Mouse (Mus musculus): ENCODE measurements around the gene Megf11.
A peak's percentile ranks its signal among the peaks of the same experiment; 100 is the strongest.

Megf11 gene

DNA sequence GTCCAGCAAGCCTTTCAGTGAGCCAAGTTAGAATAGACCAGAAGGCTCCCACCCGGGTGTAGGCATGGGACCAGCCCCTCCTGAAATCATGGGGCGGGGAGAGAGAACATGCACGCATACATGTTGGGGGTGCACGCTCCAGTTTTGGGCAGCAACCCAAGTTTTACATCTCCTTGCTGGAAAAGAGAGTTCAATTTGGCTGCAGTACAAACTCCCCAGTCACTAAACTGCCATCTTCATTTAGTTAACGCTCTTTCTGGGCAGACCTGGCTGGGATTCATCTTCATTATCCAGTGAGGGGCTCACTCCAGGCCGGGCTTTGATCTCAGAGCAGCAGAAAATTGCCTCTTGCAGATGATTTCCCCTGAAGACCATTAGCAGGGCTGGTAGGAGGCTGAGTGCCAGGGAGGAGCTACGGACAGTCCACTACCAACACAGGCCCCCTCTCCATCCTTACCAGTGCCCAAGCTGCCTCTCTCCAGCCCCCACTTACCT lies 218.8 kb downstream of the Megf11 start:
- no peak for DNase-seq (ENCODE audit: low read depth, low spot score)

DNA sequence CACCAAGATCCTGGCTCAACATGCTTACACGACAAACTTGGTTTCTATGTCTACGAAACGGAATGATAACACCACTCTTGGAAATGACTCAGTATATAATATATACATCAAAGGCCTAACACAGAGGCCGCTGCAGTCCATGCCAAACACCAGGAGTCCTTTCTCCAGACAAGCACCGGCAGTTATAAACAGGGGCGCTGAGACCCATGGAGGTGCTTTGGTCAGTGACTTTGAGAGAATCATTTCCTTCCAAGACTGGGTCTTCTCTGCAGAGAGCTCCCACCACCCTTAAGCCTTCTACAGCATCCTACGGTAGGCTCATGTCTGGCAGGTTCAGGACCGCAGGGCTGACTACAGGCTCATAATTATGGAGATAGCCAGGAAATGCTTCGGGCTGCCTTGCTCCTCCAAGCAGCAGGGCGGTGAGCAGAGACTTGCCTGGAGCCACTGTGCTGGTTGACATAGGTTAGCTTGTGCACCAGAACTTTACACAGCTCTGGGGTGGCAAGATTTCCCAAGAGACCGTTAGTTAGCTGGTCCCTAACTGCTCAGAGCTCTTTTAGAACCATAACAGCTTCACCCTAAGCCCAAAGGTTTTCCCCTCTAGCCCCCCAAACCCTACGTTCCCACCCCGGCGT lies 219.8 kb downstream of the Megf11 start:
- no peak for DNase-seq (ENCODE audit: low read depth, low spot score)

DNA sequence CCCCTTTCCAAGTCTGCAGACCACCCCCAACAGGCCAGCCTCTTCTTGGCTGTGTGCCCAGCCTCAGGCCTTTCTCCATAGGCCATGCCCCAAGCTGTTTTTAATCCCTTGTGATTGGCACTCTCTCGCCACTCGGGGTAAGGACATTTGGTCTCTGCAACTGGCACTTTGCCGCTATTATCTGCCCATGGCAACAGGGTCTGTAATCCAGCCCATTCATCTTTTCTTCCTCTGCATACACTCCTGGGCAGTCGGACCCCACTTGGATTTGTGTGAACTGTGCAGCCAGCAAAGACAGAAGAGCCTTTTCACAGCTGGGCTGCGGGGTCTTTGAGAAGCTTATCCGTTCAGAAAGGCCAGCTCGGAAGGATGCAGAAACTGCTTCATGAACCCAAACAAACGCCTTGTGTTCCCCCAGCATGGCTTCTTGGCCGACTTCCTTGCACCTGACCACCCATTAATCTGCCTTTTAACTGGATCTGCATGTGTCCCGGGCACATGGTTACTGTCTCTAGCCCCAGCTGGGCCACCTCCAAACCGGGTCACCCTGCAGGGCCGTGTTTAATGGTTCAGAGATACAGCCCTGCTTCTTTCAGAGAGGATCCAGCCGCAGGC lies 220.4 kb downstream of the Megf11 start:
- DNase-seq (ENCODE audit: low read depth, low spot score): no peak

DNA sequence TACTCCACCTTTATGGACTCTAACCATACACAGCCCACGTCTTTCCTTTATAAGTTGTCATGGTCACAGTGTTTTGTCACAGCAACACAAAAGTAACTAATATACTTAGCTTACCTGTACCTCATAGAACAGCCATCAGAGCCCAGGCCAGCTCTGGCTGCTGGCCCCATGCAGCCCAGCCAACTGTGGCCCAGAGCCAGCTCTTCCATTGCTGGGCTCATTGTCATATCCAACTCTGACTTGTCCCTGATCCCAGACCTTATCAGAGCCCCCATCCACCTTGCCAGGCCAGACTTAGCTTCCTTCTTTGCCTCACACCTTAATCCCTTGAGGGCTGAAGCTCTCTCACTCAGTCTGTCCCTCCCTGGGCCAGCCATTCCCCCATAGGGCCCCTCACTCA lies 221.6 kb downstream of the Megf11 start:
- no peak for DNase-seq (ENCODE audit: low read depth, low spot score)

DNA sequence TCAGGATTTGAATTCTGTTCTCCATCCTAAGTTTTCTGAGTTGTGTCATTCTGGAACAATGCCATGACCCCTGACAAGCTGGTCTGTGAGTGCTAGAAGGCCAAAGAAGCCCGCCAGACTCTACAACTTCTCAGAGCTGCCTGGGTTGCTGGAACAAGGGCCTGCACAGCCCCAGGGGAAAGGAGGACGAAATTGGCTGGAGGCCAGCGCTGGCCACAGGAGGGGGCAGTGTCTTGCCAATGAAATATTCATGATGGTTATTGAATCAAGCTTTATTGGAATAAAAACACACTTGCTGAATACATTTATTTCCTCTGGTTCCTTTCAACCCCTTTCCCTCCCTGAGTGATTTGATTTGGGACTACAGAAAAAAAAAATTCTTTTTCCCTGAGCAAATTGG lies 224.1 kb downstream of the Megf11 start:
- DNase-seq (ENCODE audit: low read depth, low spot score): no peak

DNA sequence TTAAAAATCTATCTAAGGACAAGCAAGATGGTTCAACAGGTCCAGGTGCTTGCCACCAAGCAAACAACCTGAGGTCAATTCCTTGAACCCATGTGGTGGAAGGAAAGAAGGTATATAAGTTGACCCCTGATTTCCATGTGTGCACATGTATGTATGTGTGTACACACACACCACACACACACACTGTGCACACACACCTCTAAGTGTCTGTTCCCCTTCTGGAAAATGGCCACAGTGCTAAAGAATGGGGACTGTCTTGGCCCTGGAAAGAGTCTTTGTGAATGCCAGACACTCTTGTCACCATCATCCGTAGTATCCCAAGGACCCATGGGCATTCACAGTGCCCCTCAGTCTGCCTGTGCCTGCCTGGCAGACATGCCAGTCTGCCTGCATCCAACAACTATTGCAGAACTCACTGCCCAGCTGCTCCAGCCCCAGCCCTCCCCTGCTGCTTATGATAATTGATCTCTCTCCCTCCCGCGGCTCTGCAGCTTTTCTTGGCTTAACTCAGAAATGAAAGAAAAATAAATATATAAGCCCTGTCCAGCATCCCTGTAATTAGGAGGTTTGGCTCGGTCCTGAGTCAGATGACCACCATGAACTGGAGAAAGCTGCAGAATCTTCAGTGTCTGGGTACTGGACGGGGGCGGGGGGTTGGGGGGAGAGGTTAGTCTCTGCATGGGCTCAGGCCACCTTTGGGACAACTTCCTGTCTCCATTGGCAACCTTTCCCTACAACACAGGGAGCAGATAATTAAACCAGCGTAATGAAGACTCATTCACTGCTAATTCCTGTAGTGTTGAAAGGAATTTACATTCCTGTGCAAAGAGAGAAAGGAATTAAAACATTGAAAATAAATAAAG lies 226.9 kb downstream of the Megf11 start:
- no peak for DNase-seq (ENCODE audit: low read depth, low spot score)

DNA sequence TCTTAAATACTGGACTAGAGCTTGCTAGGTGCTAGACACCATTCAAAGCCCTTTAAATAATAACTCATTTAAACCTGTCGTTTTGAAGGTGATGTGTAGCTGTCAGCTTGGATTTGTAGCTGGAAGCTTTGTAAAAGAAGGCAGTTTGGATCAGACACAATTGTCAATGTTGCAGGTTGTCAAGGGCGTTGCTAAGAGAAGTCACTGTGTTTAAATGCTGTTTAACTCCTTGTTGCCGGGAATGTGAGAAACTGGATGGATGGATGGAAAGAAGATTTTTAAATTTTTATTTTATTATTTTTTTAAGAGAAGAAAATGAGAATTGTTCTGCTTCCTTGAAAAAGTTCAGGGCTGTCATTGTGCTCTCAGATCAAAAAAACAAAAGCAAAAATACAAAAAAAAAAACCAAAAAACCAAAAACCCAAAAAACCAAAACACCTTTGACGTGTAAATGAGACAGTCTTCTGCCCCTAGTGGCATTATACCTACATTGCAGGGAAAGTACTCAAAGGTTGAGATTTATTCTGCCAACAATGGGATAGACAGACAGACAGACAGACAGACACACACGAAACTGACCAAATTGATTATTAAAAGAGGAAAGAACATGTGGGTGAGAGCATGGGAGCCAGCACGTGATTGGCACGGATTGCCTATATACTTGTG lies 227.7 kb downstream of the Megf11 start:
- DNase-seq (ENCODE audit: low read depth, low spot score): no peak

DNA sequence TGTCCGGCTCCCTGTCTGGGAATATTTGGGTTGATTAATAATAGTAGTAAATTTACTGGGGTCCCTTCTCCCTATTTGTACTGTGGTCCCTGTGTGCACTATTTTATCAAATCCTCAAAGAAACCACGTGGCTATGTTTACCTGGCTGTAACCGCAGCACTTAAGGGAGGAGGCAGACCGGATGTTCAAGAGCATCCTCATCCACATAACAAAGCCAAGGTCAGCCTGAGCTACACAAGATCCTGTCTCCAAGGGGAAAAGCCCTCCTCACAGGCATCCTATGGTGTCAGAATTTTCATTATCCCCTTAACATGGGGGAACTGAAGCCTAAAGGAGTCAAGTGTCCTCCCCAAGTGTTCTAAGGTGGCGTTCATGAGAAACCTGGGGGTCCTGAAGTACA lies 232.0 kb downstream of the Megf11 start:
- DNase-seq (ENCODE audit: low read depth, low spot score): no peak

DNA sequence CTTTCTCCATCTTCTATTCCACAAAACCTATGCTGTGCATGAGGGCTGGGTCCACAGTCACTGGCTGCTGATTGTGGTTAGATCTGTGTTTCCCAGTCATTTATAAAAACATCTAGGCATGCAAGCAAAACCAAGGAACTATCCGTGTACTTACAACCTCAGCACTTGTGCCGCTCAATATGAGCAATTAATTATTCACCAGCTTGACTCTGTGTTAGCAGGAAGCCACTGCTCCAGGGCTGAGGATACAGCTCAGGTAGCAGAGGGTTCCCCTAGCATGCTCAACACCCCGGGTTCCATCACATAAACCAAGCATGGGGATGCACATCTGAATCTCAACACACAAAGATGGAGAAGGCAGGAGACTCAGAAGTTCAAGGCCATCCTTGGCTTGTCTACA lies 233.0 kb downstream of the Megf11 start:
- DNase-seq (ENCODE audit: low read depth, low spot score): no peak

DNA sequence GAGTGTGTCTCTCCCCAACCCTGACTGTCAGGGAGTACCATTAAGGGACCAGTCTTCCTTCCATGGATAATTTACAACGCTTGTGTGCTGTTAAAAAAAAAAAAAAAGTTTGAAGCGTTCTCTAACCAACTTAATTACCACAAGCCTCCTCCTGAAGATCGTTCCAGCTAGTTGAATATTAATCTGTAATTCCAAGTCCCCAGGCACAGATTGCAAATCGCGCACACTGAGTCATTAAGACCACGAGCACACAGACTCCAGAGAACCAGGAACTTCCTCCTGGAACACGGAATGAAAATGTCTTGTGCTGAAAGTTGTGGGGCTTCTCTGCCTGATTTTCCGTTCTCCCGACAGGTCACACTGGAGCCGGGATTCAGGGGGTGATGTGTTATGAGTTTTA lies 234.0 kb downstream of the Megf11 start:
- no peak for DNase-seq (ENCODE audit: low read depth, low spot score)

DNA sequence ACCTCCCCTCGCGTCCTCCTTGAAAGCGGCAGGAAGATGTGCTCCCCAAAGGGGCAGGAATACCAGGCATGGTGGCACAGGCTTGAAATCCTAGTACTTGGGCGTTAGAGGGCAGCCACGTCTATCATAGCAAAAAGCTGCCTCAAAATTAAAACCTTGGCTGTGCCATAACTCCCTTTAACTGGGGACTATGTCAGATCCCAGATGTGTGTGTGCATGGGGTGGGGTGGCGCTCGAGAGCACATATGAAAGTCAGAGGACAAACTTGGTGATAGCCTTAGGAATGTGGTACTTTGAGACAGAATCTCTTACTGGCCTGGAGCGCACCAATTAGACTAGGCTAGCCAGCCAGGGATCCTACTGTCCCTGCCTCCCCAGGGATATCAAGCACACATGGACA lies 235.2 kb downstream of the Megf11 start:
- DNase-seq (ENCODE audit: low read depth, low spot score): no peak

DNA sequence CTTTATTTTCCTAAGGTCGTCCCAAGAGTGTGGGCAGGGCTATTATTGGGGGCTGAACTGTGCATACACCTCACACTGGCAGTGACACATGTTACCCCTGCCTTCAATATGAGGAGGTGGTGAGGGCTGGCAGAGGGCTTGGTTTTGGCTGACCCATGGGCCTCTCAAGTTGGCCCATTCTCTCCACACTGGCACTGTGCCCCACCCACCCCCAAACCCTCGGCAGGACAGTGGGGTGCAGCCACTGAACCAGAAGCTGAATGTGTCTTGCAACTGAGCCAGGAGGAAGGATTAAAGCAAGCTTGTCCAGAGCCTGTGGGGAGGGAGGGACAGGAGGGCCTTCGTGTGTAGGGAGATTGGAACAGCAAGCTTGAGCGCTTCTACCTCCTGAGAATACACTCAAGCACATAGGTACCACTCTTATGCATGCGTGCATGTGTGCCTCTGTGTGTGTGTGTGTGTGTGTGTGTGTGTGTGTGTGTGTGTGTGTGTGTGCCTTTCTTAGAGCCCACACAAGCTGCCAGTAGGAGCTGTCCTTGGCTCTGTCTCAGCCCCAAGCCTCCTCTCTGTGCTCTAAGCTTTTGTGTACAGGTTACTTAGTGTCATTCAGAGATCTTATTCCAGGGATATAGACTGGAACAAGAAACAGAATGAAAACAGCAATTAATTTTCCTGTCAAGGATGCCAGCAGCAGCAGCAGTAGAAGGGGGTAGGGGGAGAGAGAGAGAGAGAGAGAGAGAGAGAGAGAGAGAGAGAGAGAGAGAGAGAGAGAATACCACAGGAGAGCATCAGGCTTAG lies 236.3 kb downstream of the Megf11 start:
- no peak for DNase-seq (ENCODE audit: low read depth, low spot score)

DNA sequence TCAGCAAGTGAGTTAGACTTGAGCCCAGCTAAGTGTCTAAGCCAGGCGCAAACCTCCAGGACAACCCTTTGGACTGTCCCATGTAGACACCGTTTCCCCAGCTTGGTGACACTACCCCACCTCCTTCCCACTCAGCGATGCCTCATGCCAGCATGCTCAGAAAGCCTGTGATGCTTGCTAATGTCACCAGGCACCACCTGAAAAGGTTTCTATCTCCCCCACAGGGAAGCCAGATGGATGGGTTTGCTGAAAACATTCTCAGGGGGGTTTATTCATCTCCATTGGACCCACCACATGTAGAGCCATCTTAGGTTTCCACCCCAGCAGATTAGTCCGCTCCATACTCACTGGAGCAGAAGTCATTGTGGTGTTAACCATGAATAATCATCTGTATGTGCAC lies 237.9 kb downstream of the Megf11 start:
- DNase-seq (ENCODE audit: low read depth, low spot score): no peak

DNA sequence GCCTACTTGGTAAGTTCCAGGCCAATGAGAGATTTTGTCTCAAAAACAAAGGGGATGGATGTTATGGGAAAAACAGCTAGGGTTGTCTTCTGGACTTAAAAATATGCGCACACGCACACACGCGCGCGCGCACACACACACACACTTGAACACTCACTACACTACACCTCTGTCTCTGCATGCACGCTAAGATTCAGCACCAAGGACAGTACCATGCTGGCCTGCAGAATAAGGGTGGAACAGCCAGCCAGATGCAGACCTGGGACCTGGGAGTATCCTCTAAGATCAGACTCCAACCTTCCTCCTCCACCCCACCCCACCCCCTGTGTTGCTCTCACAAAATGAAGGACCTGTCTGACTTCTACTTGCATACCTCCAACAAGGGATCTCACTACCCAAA lies 239.1 kb downstream of the Megf11 start:
- DNase-seq (ENCODE audit: low read depth, low spot score): peak; percentile 77

DNA sequence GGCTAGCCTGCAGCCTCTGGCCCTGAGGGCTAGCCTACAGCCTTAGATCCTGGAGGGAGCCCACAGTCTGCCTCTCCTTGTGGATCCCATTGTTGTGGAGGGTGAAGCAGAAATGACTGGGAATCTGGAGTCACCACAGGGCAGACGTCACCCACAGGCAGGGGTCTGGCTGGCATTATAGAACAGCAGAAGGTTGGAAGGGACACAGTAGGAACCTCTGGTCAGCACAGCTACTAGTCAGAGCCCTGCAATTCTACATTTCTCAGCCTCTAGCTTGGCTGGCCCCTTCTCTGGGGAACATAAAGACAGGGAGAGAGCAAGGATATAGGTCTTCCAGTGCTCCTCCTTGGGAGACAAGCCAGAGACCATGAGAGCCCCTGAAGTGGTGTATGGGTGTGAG lies 244.4 kb downstream of the Megf11 start:
- no peak for DNase-seq (ENCODE audit: low read depth, low spot score)

DNA sequence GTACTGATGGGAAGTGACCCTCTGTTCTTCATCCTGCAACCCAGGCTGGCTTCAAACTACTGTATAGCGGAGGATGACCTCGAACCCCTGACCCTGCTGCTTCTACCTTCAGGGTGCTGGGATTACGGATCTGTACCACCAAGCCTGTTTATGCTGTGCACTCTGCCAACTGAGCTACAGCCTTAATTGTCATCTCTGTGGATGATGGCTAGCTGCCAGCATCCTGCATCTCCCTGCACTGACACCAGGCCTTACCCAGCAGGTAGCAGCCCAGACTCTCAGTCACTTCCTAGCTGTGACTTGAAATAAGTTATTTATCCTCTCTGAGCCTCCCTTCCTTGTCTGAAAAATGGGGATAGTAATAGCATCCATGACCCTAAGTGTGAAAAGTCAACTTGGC lies 247.7 kb downstream of the Megf11 start:
- no peak for DNase-seq (ENCODE audit: low read depth, low spot score)

DNA sequence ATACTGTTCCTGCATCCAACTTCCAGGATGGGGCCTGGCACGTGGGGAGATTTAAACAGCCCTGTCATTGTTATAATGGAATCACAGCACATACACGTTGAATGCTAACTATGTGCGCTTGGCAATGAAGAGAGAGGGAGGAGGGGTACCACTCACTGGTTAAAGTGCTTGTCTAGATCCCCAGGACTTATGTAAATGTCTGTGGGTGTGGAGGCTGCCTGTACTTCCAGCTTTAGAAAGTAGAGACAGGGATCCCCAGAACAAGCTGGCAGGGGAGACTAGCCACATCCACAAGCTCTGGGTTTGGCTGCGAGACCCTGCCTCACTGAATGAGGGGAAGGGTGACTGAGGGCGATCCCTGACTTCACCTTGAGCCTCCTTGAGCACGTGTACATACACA lies 250.7 kb downstream of the Megf11 start:
- no peak for DNase-seq (ENCODE audit: low read depth, low spot score)

DNA sequence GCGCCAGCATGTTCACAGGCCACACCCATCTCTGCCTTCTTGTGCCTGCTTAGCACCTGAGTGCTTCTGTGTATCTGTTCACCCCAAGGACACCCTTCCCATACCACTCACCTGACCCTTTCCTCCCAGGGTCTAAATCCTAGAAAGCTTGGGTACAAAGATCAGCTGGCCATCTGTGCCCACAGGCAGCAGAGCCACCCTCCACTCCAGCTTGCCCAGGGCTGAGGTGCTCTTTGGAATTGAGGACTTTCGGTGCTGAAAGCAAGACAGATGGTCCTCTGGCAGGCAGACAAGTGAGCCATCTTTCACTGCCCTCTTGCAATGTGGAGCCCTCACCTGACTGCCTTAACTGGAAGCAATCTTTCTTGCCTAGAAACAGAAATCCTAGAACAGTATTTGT lies 251.5 kb downstream of the Megf11 start:
- DNase-seq (ENCODE audit: low read depth, low spot score): no peak

DNA sequence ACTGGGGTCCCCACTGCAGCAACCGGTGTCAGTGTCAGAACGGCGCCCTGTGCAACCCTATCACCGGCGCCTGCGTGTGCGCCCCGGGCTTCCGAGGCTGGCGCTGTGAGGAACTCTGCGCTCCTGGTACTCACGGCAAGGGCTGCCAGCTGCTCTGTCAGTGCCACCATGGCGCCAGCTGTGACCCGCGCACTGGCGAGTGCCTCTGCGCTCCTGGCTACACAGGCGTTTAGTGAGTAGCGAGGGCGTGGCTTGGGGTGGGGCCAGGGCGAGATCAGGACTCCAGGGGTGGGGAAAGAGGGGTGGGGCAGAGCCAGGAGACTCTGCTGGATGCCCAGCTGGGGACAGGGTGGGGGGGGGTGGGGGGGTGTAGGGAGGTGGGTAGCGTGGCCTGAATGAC lies 252.8 kb downstream of the Megf11 start:
- no peak for DNase-seq (ENCODE audit: low read depth, low spot score)

DNA sequence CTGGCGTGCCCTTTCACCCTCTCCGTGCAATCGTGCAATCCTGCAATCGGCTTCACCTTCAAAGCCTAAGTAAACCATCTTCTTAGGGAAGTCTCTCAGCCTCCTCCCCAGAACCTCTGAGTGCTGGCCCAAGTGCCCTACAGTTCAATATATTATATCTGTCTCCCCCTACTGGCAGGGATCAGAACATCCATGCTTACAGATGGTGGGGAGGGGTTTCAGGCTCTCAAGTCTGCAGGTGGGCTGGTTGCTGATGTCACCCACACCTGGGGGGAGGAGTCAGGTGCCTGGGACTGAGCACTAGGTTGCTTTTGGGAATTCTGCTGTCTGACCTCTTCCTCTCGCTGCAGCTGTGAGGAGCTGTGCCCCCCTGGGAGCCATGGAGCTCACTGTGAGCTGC lies 254.2 kb downstream of the Megf11 start:
- DNase-seq (ENCODE audit: low read depth, low spot score): peak; percentile 52

DNA sequence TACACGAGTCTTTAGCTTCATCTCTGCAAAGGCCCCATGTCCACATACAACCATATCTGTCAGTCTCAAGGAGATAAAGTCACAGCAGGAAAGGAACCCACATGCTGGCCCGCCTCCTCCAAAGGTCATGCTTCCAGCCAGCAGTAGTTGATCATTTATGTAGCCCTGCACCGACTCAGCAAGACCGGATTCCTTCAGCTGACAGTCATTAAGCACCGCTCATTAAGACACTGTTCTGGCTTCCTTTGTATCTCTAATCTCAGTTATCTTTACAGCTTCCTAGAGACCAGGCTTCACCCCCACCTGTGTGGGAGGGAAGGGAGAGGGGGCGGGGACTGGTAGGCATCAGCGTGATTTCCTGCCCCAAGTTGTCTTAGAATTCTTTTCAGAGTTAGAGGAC lies 258.7 kb downstream of the Megf11 start:
- DNase-seq (ENCODE audit: low read depth, low spot score): no peak

All from embryo, embryonic 11.5 days (tissue).